Mouse (Mus musculus): ENCODE results near the gene Olfr901. TPM values are rescaled to one million over a fixed set of nuclear protein-coding genes. Genes with fewer than 3 reads are reported as not detected.
"Not testable (repeated sequence)": the region's sequence is repeated elsewhere in the genome, so short reads cannot be mapped to it uniquely, and the experiment has no call there.

Olfr901 gene
- polyA plus RNA-seq (2015; fragmentation: Nextera tagmentation; extraction: Ambion mirVana) = not detected in 2 replicates

DNA sequence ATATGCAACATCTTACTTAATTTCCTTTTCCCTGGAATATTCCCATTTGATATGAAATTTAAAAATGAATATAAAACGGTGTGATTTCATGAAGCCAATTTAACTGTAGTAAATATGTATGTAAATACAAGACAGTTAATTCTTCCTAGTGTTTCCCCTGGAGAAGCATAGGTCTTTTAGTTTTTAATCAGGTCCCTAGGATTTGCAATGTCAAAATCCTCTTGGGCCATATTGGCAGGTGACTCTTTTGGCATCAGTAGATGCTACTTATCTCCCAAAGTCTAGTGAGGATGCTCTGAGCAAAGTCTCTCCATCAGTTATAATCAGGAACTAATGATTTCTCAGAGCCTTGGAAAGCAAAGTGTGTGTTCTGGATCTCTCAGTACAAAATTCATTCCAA, at the start of gene Olfr901:
Olfr901 (plus strand) TSS at position 301 of the 400 bp plus-strand sequence.
- Histone ChIP-seq H3K4me1 (no peaks in the 10 kb centered on the region), H3K4me3 (no peak within 1 kb of the TSS), H3K9ac (no peak within 1 kb of the TSS), H3K4me2 (no peak within 1 kb of the TSS), H3K27me3 (no peaks in the 10 kb centered on the region), H3K27ac (no peak within 1 kb of the TSS), H3K9me3 (replicated peaks) (no peaks in the 10 kb centered on the region), H3K36me3 (ENCODE audit: poor library complexity, severe bottlenecking) (no peaks in the 10 kb centered on the region)
- WGBS = 86% methylated on average over 1 of the region's 1 CpGs
- no peak for ATAC-seq

GRCm38 (mm10) chr9:38401398-38401797, 27.9 kb upstream of the Olfr901 start, which contains the start of gene Olfr147:
Gene Olfr147, plus strand, starts transcription at chr9:38401698.
- Histone ChIP-seq H3K4me1 (no peaks in the 10 kb centered on the region), H3K4me2 (no peak within 1 kb of the TSS), H3K9ac (no peak within 1 kb of the TSS), H3K4me3 (no peak within 1 kb of the TSS), H3K27ac (no peak within 1 kb of the TSS), H3K9me3 (replicated peaks) (no peaks in the 10 kb centered on the region), H3K36me3 (ENCODE audit: poor library complexity, severe bottlenecking) (no peaks in the 10 kb centered on the region), H3K27me3 (no peaks in the 10 kb centered on the region)
- ATAC-seq = no peak
- WGBS = 92% methylated on average over 1 of the region's 1 CpGs

GRCm38 (mm10) chr9:38407502-38407901, 21.8 kb upstream of the Olfr901 start:
- not testable (repeated sequence) for ATAC-seq; H3K36me3 ChIP-seq (ENCODE audit: poor library complexity, severe bottlenecking); H3K4me1 ChIP-seq; H3K4me3 ChIP-seq; H3K9ac ChIP-seq; H3K27me3 ChIP-seq; H3K9me3 ChIP-seq (replicated peaks); H3K27ac ChIP-seq; H3K4me2 ChIP-seq
- WGBS = 85% methylated on average over 3 of the region's 3 CpGs

- not testable (repeated sequence) for ATAC-seq; H3K4me2 ChIP-seq; H3K4me3 ChIP-seq; H3K27ac ChIP-seq; H3K9me3 ChIP-seq (replicated peaks); H3K4me1 ChIP-seq; H3K9ac ChIP-seq; H3K27me3 ChIP-seq; H3K36me3 ChIP-seq (ENCODE audit: poor library complexity, severe bottlenecking)
- 93% methylated on average over 14 of the region's 14 CpGs for WGBS
These were observed 15.8 kb upstream of the Olfr901 start for GRCm38 (mm10) chr9:38413502-38413901.

GRCm38 (mm10) chr9:38423801-38424200, 5.5 kb upstream of the Olfr901 start:
- Histone ChIP-seq H3K27ac (no peak overlapping the region), H3K4me2 (no peak overlapping the region), H3K9ac (no peak overlapping the region), H3K9me3 (replicated peaks) (no peaks in the 10 kb centered on the region), H3K36me3 (ENCODE audit: poor library complexity, severe bottlenecking) (no peaks in the 10 kb centered on the region), H3K4me1 (no peaks in the 10 kb centered on the region), H3K4me3 (no peak overlapping the region), H3K27me3 (no peaks in the 10 kb centered on the region)
- no peak for ATAC-seq

DNA sequence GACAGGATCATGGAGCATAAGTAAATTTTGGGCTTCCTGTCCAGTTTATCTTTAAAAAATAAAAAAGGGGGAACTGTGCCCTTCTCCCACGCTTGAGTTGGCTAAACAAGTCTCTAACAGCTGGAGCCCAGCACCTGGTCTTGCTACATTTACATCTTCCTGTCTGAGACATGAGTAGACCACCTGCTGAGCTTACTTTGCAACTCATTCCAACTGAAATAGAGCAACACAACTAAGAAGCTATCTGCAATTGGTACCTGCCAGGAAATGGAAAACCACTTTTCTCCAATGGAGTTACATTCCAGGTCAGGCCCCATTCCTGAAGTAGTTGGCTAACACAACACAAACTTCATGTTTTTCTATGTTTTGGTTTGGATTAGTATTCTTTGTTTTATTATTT, 2.2 kb upstream of the Olfr901 start:
- H3K27ac ChIP-seq = no peak overlapping the region
- H3K4me2 ChIP-seq = no peak overlapping the region
- no peak for ATAC-seq
- no peak overlapping the region for H3K4me3 ChIP-seq
- H3K27me3 ChIP-seq = no peaks in the 10 kb centered on the region
- H3K9ac ChIP-seq = no peak overlapping the region
- WGBS = 47% methylated on average over 1 of the region's 1 CpGs
- H3K9me3 ChIP-seq (replicated peaks) = no peaks in the 10 kb centered on the region
- H3K4me1 ChIP-seq = no peaks in the 10 kb centered on the region
- H3K36me3 ChIP-seq (ENCODE audit: poor library complexity, severe bottlenecking) = no peaks in the 10 kb centered on the region

GRCm38 (mm10) chr9:38447352-38447751, 18.1 kb downstream of the Olfr901 start, which contains the start of gene Olfr902:
Gene Olfr902, plus strand, starts transcription at chr9:38447652.
- Histone ChIP-seq H3K4me1 (no peaks in the 10 kb centered on the region), H3K27ac (no peak within 1 kb of the TSS), H3K9ac (no peak within 1 kb of the TSS), H3K27me3 (no peaks in the 10 kb centered on the region), H3K4me3 (no peak within 1 kb of the TSS), H3K4me2 (no peak within 1 kb of the TSS), H3K36me3 (ENCODE audit: poor library complexity, severe bottlenecking) (no peaks in the 10 kb centered on the region), H3K9me3 (replicated peaks) (no peaks in the 10 kb centered on the region)
- ATAC-seq = no peak
- 89% methylated on average over 5 of the region's 5 CpGs for WGBS

DNA sequence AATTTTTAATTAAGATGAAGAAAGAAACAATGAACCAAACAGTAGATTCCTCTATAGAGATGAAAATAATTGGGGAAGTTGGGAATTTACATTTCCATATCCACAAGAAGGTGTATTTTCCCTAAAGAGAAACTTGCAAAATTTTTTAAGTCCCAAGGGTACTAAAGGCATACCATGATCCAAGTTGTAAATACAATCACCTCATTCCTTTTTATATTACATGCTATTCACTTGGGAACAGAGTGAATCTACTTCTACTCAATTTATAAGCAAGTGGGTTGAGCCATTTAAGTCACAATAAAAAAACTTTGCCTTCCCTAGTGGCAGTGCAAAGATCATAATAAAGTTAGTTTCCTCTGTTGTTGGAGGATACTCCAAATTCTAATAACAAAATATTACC, 33.6 kb downstream of the Olfr901 start, which contains the start of gene Olfr904:
Olfr904 (plus strand) TSS at position 301 of the 400 bp plus-strand sequence.
- Histone ChIP-seq H3K4me3 (no peak within 1 kb of the TSS), H3K27ac (no peak within 1 kb of the TSS), H3K36me3 (ENCODE audit: poor library complexity, severe bottlenecking) (no peaks in the 10 kb centered on the region), H3K9ac (no peak within 1 kb of the TSS), H3K9me3 (replicated peaks) (no peaks in the 10 kb centered on the region), H3K4me2 (no peak within 1 kb of the TSS), H3K27me3 (no peaks in the 10 kb centered on the region), H3K4me1 (no peaks in the 10 kb centered on the region)
- ATAC-seq = no peak

- H3K4me2 ChIP-seq = no peak within 1 kb of the TSS
- H3K36me3 ChIP-seq (ENCODE audit: poor library complexity, severe bottlenecking) = no peaks in the 10 kb centered on the region
- no peaks in the 10 kb centered on the region for H3K9me3 ChIP-seq (replicated peaks)
- H3K27me3 ChIP-seq = no peaks in the 10 kb centered on the region
- no peak within 1 kb of the TSS for H3K4me3 ChIP-seq
- no peak within 1 kb of the TSS for H3K9ac ChIP-seq
- no peak for ATAC-seq
- H3K4me1 ChIP-seq = no peaks in the 10 kb centered on the region
- no peak within 1 kb of the TSS for H3K27ac ChIP-seq
These were observed 41.6 kb downstream of the Olfr901 start, which contains the start of gene Olfr905 for GRCm38 (mm10) chr9:38470807-38471206. Gene Olfr905, plus strand, starts transcription at chr9:38471107.

Other genes with a start within 250 kb of the Olfr901 start
- gene Olfr891, start 248.6 kb upstream of the Olfr901 start, polyA plus RNA-seq (2015; fragmentation: Nextera tagmentation; extraction: Ambion mirVana) = not detected in 2 replicates
- not detected in 2 replicates for gene Olfr893, start 221.1 kb upstream of the Olfr901 start, polyA plus RNA-seq (2015; fragmentation: Nextera tagmentation; extraction: Ambion mirVana)
- not detected in 2 replicates for gene Olfr894, start 211.4 kb upstream of the Olfr901 start, polyA plus RNA-seq (2015; fragmentation: Nextera tagmentation; extraction: Ambion mirVana)
- gene Olfr143, start 176.7 kb upstream of the Olfr901 start, polyA plus RNA-seq (2015; fragmentation: Nextera tagmentation; extraction: Ambion mirVana) = not detected in 2 replicates
- not detected in 2 replicates for gene Olfr895, start 161.6 kb upstream of the Olfr901 start, polyA plus RNA-seq (2015; fragmentation: Nextera tagmentation; extraction: Ambion mirVana)
- gene Olfr896-ps1, start 138.3 kb upstream of the Olfr901 start, polyA plus RNA-seq (2015; fragmentation: Nextera tagmentation; extraction: Ambion mirVana) = not detected in 2 replicates
- gene Olfr25, start 100.4 kb upstream of the Olfr901 start, polyA plus RNA-seq (2015; fragmentation: Nextera tagmentation; extraction: Ambion mirVana) = not detected in 2 replicates
- not detected in 2 replicates for gene Olfr898, start 81.0 kb upstream of the Olfr901 start, polyA plus RNA-seq (2015; fragmentation: Nextera tagmentation; extraction: Ambion mirVana)
- not detected in 2 replicates for gene Olfr250, start 62.6 kb upstream of the Olfr901 start, polyA plus RNA-seq (2015; fragmentation: Nextera tagmentation; extraction: Ambion mirVana)
- not detected in 2 replicates for gene Olfr251, start 52.4 kb upstream of the Olfr901 start, polyA plus RNA-seq (2015; fragmentation: Nextera tagmentation; extraction: Ambion mirVana)
- not detected in 2 replicates for gene Olfr147, start 27.8 kb upstream of the Olfr901 start, polyA plus RNA-seq (2015; fragmentation: Nextera tagmentation; extraction: Ambion mirVana)
- gene Olfr902, start 18.2 kb downstream of the Olfr901 start, polyA plus RNA-seq (2015; fragmentation: Nextera tagmentation; extraction: Ambion mirVana) = not detected in 2 replicates
- not detected in 2 replicates for gene Olfr904, start 33.7 kb downstream of the Olfr901 start, polyA plus RNA-seq (2015; fragmentation: Nextera tagmentation; extraction: Ambion mirVana)
- not detected in 2 replicates for gene Olfr905, start 41.7 kb downstream of the Olfr901 start, polyA plus RNA-seq (2015; fragmentation: Nextera tagmentation; extraction: Ambion mirVana)
- gene Olfr906, start 57.6 kb downstream of the Olfr901 start, polyA plus RNA-seq (2015; fragmentation: Nextera tagmentation; extraction: Ambion mirVana) = not detected in 2 replicates
- gene Olfr907, start 66.3 kb downstream of the Olfr901 start, polyA plus RNA-seq (2015; fragmentation: Nextera tagmentation; extraction: Ambion mirVana) = not detected in 2 replicates
- gene Olfr911-ps1, start 92.1 kb downstream of the Olfr901 start, polyA plus RNA-seq (2015; fragmentation: Nextera tagmentation; extraction: Ambion mirVana) = not detected in 2 replicates
- gene Olfr910, start 108.4 kb downstream of the Olfr901 start, polyA plus RNA-seq (2015; fragmentation: Nextera tagmentation; extraction: Ambion mirVana) = not detected in 2 replicates
- not detected in 2 replicates for gene Olfr912, start 150.7 kb downstream of the Olfr901 start, polyA plus RNA-seq (2015; fragmentation: Nextera tagmentation; extraction: Ambion mirVana)
- gene Olfr913, start 163.3 kb downstream of the Olfr901 start, polyA plus RNA-seq (2015; fragmentation: Nextera tagmentation; extraction: Ambion mirVana) = not detected in 2 replicates
- not detected in 2 replicates for gene Olfr914, start 175.6 kb downstream of the Olfr901 start, polyA plus RNA-seq (2015; fragmentation: Nextera tagmentation; extraction: Ambion mirVana)
- not detected in 2 replicates for gene Olfr916, start 230.4 kb downstream of the Olfr901 start, polyA plus RNA-seq (2015; fragmentation: Nextera tagmentation; extraction: Ambion mirVana)
- gene Olfr917, start 236.4 kb downstream of the Olfr901 start, polyA plus RNA-seq (2015; fragmentation: Nextera tagmentation; extraction: Ambion mirVana) = not detected in 2 replicates
- not detected in 2 replicates for gene Olfr918, start 245.1 kb downstream of the Olfr901 start, polyA plus RNA-seq (2015; fragmentation: Nextera tagmentation; extraction: Ambion mirVana)